Mouse (Mus musculus): ENCODE results near the gene Pdx1.

The Pdx1 gene

DNA sequence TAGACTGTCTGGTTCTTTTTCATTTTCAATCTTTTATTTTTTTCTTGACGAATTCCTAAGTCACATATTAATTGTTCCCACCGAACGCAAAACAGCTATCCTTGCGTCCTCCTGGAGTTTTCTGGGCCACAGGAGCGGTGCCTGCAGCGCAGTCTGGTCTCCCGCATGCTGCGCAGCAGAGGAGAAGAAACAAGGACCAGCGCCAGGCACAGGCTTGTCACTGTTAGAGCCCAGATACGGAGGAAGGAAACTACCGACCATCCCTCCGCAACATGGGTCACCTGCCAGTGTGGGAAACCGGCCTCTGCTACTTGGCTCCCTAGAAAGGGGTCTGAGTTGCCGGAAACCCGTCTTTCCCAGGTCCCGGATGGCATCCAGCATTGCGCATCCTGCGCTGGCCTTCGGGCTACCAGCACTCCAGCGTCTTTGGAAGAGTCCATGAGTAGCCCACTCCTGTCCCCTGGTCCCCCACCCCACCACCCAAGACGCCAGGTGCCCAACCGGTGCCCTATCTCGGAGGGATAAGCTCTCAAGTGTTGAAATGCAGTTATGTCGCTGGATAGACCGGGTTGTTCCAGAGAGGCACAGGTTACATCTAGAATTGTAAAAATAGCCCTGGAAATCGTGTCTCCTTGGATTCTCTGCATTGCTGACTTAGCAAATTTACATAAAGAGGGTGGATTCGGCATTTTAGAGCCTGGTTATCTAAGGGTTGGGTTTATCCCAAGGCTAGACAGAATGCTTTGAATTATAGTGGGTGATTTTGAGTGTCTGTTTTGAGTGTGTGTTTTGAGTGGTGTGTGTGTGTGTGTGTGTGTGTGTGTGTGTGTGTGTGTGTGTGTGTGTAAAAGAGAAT, 43.3 kb downstream of the Pdx1 start:
- no peak for DNase-seq

DNA sequence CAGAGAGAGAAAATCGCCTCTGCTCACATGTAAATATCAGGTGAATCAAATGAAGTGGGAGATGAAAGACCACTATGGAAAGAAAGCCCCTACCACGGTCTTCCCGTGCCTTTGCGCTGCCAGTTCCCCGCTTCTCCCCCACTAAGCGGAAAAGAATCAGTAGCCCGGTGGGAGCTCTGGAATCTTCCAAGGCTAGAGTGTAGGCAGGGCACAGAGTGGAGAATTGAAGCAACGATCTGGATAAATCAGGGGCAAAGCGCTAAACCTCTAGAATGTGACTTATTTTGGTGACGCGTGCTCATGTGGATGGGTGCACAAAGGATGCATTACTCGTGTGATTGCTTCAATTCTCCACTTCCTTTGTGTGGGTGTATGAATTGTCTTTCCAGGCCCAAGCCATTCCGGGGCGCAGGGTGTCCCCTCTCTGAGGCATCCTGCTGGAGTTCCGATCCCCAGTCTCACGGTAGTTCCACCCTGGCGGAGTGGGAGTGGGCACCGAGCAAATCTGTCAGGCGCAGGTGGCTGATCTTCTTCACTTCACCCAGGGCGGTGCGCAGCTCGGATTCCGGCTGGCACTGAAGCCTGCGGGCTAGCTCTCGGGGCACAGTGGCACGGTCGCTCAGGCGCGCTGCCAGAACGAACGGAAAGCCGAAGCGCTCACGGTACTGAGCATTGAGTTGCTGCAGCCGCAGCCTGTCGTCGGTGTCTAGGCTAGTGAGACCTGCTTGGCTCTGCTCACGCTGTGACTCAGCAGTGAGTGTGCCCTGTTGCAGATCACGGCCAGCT, 45.1 kb downstream of the Pdx1 start:
- no peak for DNase-seq

DNA sequence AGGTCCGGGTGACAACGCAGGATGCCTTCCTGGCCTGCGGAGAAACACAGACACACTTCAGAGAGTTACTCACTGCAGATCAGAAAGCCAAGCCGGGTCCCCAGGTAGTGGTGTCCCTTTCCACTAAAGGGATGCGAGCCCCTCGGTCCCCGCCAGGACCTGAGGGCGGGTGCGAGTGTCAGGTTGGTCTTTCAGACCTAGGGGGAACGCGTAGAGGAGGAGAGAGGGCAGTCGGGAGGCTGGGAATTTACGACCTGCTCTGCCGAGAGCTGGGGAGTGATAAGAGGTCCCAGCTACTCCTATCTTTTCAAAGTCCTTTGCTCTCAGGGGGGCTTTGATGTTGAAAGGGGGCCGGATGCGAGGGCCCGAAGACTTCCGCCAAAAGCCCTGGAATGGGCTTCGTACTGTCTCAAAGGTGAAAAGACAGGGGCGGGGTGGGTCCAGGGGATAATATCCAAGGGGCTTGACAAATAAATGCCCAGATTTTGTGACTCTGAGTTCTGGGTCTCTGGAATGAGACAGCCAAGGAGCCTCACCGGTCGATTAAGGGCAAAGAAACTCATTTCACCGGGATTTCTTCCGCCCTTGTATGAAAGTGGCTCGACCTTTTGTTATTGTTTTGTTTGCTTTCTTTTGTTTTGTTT, 45.8 kb downstream of the Pdx1 start:
- DNase-seq = no peak

DNA sequence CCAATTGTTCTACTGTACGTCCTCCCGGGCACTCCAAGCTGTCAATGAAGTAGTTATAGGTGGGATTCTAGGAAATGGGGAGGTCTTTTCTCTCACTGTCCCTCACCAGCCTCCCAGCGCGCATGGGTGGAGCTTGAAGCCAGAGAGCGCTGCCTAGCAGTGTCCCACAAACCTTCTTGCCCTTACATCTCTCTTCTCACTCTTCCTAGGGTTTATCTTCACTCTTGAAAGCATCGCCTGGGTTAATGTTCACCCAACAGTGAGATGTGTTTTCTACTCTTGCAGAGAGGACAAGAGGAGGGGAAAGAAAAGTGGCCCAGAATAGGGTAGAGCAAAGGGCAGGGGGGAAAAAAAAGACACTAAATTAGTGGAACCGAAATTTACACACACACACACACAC, 47.6 kb downstream of the Pdx1 start:
- DNase-seq = no peak

DNA sequence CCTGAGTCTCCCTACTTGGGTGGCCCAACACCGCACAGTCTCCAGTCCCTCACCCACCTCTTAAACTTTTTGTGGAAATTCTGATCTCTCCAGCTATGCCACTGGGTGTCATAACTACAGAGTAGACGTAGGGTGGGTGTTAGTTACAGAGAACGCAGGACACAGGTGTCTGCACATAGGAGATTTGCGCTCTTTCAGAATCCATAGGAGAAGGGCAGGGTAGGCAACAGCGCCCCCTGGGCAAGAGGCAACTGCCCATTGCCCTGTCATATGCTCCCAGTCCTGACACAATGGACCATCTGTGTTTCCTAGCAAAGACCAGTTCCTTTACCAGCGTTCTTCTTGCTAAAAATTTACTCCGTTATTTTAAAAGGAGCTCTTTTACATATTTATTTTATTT, 48.2 kb downstream of the Pdx1 start:
- no peak for DNase-seq

DNA sequence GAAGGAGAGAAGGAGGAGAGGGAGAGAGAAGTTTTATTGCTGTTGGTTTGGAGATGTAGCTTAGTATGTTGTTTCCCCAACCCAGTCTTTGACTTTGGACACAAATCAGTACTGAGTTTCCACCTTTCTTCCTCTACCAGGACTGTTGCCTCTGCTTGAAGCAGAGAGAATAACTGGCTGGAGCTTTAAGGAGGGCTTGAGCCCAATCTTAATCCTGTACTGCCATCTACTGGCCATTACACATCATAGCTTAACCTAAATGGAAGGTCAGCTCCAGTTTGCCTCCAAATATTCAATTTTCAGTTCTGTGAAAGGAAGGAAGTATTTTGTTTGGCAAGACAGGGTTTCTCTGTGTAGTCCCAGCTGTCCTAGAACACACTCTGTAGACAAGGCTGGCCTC, 49.9 kb downstream of the Pdx1 start:
- no peak for DNase-seq

DNA sequence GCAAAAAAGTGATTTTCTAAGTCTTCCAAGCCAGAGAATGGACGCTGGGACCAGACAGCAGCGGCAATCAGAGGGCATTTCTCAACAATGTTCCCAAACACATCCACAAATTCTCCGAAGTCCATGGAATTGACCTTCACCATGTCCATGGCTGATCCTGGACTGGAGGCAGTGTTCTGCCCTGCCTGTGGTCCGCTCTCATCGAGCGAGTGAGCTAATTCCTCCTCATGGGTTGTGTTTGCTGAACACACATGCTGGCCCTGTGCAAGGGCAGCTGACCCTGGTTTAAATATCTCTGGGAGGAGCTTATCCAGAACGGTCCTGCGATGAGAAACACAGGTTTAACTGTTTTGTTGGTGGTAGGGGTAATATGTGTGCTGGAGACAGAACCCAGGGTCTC, 52.4 kb downstream of the Pdx1 start, which contains the start of gene Urad:
TSS of gene Urad (minus strand) at position 258 of the 400 bp plus-strand sequence.
- DNase-seq = no peak

DNA sequence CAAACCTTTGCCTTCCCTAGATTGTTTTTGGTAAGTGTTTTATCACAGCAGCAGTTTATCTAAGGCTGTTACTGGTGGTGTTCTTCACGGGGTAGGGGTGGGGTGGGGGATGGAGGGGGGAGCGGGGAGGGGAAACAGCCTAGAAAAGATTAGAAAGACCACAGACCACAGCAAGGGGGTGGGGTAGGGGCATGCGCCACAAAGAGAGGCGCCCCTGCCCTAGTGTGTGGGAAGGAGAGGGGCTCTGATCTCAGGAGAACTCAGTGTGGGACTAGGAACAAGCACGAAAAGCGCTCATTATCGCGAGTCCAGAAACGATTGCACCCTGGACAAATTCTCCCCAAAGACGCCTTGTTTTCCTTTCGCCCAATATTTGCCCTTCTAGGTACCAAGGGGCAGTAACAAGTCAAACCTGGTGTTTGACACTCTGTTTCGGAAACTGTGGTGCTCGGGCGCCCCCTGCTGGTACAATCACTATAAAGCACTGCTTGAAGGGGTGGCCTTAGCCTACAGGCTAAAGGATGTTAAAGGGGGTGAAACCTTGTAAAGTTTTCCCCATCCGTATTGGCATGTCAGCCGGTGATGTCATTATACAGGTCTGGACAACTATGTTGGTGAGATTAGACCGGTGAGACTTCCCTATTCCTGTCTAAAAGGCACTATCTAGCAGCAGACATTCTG, 53.6 kb downstream of the Pdx1 start:
- DNase-seq = peak; percentile 75

Measured in kidney, adult 18-20 months (tissue).